23 mouse cellular contexts compared by ENCODE assay signal in the genomic region with DNA sequence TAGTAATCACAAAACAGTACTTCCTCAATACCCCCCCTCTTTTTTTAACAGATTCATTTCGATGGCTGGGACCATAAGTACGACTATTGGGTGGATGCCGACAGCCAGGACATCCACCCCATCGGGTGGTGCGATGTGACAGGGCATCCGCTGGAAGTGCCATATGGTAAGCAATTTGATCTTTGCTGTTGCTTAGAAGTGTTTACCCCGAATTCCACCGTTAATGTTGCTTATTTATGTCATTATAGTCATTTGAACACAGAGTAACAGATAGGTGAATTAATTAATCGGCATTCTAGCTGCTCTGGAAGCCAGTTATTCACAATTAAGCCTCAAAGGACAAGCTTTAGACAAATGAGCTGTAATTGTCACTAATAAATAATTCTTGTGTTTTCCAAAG.
DNase-seq lines count a peak whose midpoint lies in the region; ATAC-seq and TF ChIP-seq lines count a peak whose summit lies in the region.
"Had no signal": no experiment of that assay in that cellular context is flagged by ENCODE, and none has a peak within 500 bp of the region (broad histone marks: within the 10 kb centered on the region; RNA-seq: fewer than 3 reads in every experiment).

No protein-coding gene starts in this region.

- WGBS in forebrain, embryonic 13.5 days = 34% methylated on average over 9 of the region's 9 CpGs
- WGBS in forebrain, embryonic 11.5 days = 60% methylated on average over 9 of the region's 9 CpGs
- WGBS in midbrain, postnatal 0 days = 73% methylated on average over 9 of the region's 9 CpGs
- 81% methylated on average over 9 of the region's 9 CpGs for WGBS in midbrain, embryonic 10.5 days

- no peak overlapping the region for H3K27ac ChIP-seq in forebrain, embryonic 13.5 days
- no peak overlapping the region for H3K27ac ChIP-seq in forebrain, embryonic 11.5 days (ENCODE audit: low read depth, low read length)
- H3K27ac ChIP-seq in midbrain, postnatal 0 days (ENCODE audit: low read depth, low read length) = no peak overlapping the region
- no peak overlapping the region for H3K27ac ChIP-seq in midbrain, embryonic 10.5 days (replicated peaks)
- H3K27ac ChIP-seq: embryonic facial prominence, embryonic 13.5 days; gastrocnemius, adult 2 months; heart, embryonic 15.5 days; kidney, embryonic 15.5 days; limb, embryonic 15.5 days; liver, embryonic 15.5 days; lung, embryonic 15.5 days had no signal

- peak overlapping the region; percentile 18; the same call in 1 of the 2 replicates for H3K4me2 ChIP-seq in forebrain, embryonic 13.5 days
- H3K4me2 ChIP-seq in forebrain, embryonic 11.5 days (ENCODE audit: low read depth, low read length, severe bottlenecking) = no peak overlapping the region
- H3K4me2 ChIP-seq in midbrain, postnatal 0 days (ENCODE audit: low read depth, low read length, poor library complexity, severe bottlenecking) = no peak overlapping the region
- H3K4me2 ChIP-seq: embryonic facial prominence, embryonic 13.5 days; heart, embryonic 15.5 days; kidney, embryonic 15.5 days; limb, embryonic 15.5 days; liver, embryonic 15.5 days; lung, embryonic 15.5 days had no signal

- no peak overlapping the region for H3K9ac ChIP-seq in forebrain, embryonic 13.5 days
- H3K9ac ChIP-seq in forebrain, embryonic 11.5 days (ENCODE audit: low read length) = no peak overlapping the region
- H3K9ac ChIP-seq in midbrain, postnatal 0 days (replicated peaks; ENCODE audit: low read length, poor library complexity, severe bottlenecking) = no peak overlapping the region
- H3K9ac ChIP-seq: embryonic facial prominence, embryonic 13.5 days; heart, embryonic 15.5 days; kidney, embryonic 15.5 days; limb, embryonic 15.5 days; liver, embryonic 15.5 days; lung, embryonic 15.5 days had no signal

- no peaks in the 10 kb centered on the region for H3K9me3 ChIP-seq in forebrain, embryonic 13.5 days (replicated peaks)
- no peaks in the 10 kb centered on the region for H3K9me3 ChIP-seq in forebrain, embryonic 11.5 days (ENCODE audit: control insufficient read depth, low read length)
- H3K9me3 ChIP-seq in midbrain, postnatal 0 days (ENCODE audit: low read length) = no peaks in the 10 kb centered on the region
- no peaks in the 10 kb centered on the region for H3K9me3 ChIP-seq in midbrain, embryonic 10.5 days (replicated peaks)
- H3K9me3 ChIP-seq: embryonic facial prominence, embryonic 13.5 days; heart, embryonic 15.5 days; kidney, embryonic 15.5 days; limb, embryonic 15.5 days; liver, embryonic 15.5 days; lung, embryonic 15.5 days had no signal

- H3K27me3 ChIP-seq in forebrain, embryonic 13.5 days = no peaks in the 10 kb centered on the region
- H3K27me3 ChIP-seq in forebrain, embryonic 11.5 days (ENCODE audit: control insufficient read depth, insufficient read depth, low read length) = no peaks in the 10 kb centered on the region
- no peaks in the 10 kb centered on the region for H3K27me3 ChIP-seq in midbrain, postnatal 0 days (ENCODE audit: insufficient read depth, low read length)
- no peaks in the 10 kb centered on the region for H3K27me3 ChIP-seq in midbrain, embryonic 10.5 days (ENCODE audit: low read depth, poor library complexity, severe bottlenecking)
- H3K27me3 ChIP-seq: embryonic facial prominence, embryonic 13.5 days; heart, embryonic 15.5 days; kidney, embryonic 15.5 days; limb, embryonic 15.5 days; liver, embryonic 15.5 days; lung, embryonic 15.5 days had no signal

- ATAC-seq in forebrain, embryonic 13.5 days = peak; percentile 46
- ATAC-seq in forebrain, embryonic 11.5 days (replicated peaks; ENCODE audit: low FRiP score) = no peak; the same call in 1 of the 2 replicates
- ATAC-seq in midbrain, postnatal 0 days (ENCODE audit: low FRiP score) = no peak
- no peak for ATAC-seq in granulocyte monocyte progenitor cell, adult 5-6 weeks (replicated peaks; ENCODE audit: poor library complexity, severe bottlenecking)
- ATAC-seq: intestine, embryonic 16.5 days; midbrain, embryonic 16.5 days had no signal

- no peaks in the 10 kb centered on the region for H3K36me3 ChIP-seq in forebrain, embryonic 13.5 days (ENCODE audit: poor library complexity, severe bottlenecking)
- H3K36me3 ChIP-seq in forebrain, embryonic 11.5 days (ENCODE audit: control insufficient read depth, insufficient read depth, low read length) = no peaks in the 10 kb centered on the region
- no peaks in the 10 kb centered on the region for H3K36me3 ChIP-seq in midbrain, postnatal 0 days (ENCODE audit: insufficient read depth, low read length)
- H3K36me3 ChIP-seq in midbrain, embryonic 10.5 days = no peaks in the 10 kb centered on the region
- H3K36me3 ChIP-seq: embryonic facial prominence, embryonic 13.5 days; heart, embryonic 15.5 days; kidney, embryonic 15.5 days; limb, embryonic 15.5 days; liver, embryonic 15.5 days; lung, embryonic 15.5 days had no signal

- peaks cover 20% of the 10 kb centered on the region for H3K4me1 ChIP-seq in forebrain, embryonic 13.5 days
- H3K4me1 ChIP-seq in forebrain, embryonic 11.5 days (replicated peaks; ENCODE audit: control insufficient read depth, insufficient read depth, low read length) = no peaks in the 10 kb centered on the region
- no peaks in the 10 kb centered on the region for H3K4me1 ChIP-seq in midbrain, postnatal 0 days (ENCODE audit: insufficient read depth, low read length)
- H3K4me1 ChIP-seq in midbrain, embryonic 10.5 days = no peaks in the 10 kb centered on the region
- H3K4me1 ChIP-seq: embryonic facial prominence, embryonic 13.5 days; heart, embryonic 15.5 days; kidney, embryonic 15.5 days; limb, embryonic 15.5 days; liver, embryonic 15.5 days; lung, embryonic 15.5 days had no signal

- no peak for TF ChIP-seq CTCF in midbrain, postnatal 0 days (IDR thresholded peaks at IDR 0.05)

- DNase-seq in forebrain, embryonic 11.5 days (ENCODE audit: low spot score) = no peak
- peak; percentile 35 for DNase-seq in midbrain, postnatal 0 days (ENCODE audit: low spot score)
- DNase-seq in midbrain, embryonic 10.5 days (ENCODE audit: low spot score) = no peak
- DNase-seq in cerebellum, postnatal 10 days = peak; percentile 76 to 78
- DNase-seq in embryo, embryonic 10 days (ENCODE audit: low spot score) = no peak
- no peak for DNase-seq in spleen, adult 12 weeks (ENCODE audit: low spot score)
- DNase-seq: adrenal gland, adult 2 months; gastrocnemius, adult 2 months; heart, postnatal 36 days; kidney, postnatal 36 days; lung, postnatal 4 days; thymus, postnatal 36 days had no signal

- no peak overlapping the region for H3K4me3 ChIP-seq in forebrain, embryonic 13.5 days
- no peak overlapping the region for H3K4me3 ChIP-seq in forebrain, embryonic 11.5 days (ENCODE audit: low read depth, low read length)
- no peak overlapping the region for H3K4me3 ChIP-seq in midbrain, postnatal 0 days (ENCODE audit: low read depth, low read length)
- no peak overlapping the region for H3K4me3 ChIP-seq in midbrain, embryonic 10.5 days
- H3K4me3 ChIP-seq: embryonic facial prominence, embryonic 13.5 days; erythroblast, embryonic 14.5 days; gastrocnemius, adult 2 months; heart, embryonic 15.5 days; kidney, embryonic 15.5 days; limb, embryonic 15.5 days; liver, embryonic 15.5 days; lung, embryonic 15.5 days had no signal

Comparison
In these comparisons a context has a peak if more than half of its experiments do, and no peak if none do; other contexts are left out.
1. DNase-seq: peak in midbrain, postnatal 0 days (single experiment) and cerebellum, postnatal 10 days (2 of 2); none in forebrain, embryonic 11.5 days (single experiment), midbrain, embryonic 10.5 days (single experiment), embryo, embryonic 10 days (single experiment) and spleen, adult 12 weeks (single experiment).